Mouse (Mus musculus): ENCODE measurements around the gene Pak6.

DNA sequence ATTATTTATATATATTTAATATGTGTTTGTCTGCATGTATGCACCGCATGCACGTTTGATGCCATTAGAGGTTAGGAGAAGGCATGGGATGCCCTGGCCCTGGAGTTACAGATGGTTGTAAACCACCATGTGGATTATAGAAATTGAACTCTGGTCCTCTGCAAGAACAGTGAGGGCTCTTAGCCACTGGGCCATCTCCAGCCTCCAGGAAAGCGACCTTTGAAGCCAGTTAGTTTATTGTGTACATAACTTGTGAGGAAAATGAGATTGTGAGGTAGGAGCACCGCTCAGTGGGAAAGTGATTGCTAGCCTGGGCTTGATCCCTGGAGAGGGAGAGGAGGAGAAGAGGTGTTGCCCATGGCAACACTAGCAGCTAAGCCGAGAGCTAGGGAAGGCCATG, 25.8 kb upstream of the Pak6 start:
- TF ChIP-seq POLR2A (IDR thresholded peaks at IDR 0.05; ENCODE audit: borderline replicate concordance, control insufficient read depth, low read depth, low read length): no peak
- TF ChIP-seq CTCF (IDR thresholded peaks at IDR 0.05; ENCODE audit: control insufficient read depth, insufficient read depth, low read length): no peak
